Mouse (Mus musculus): ENCODE data around the gene Zfp2. TPM values are rescaled to one million over a fixed set of nuclear protein-coding genes. Genes with fewer than 3 reads are reported as not detected.
A peak's percentile ranks its signal among the peaks of the same experiment; 100 is the strongest.

Gene Zfp2
- total RNA-seq (2021), result 1 to 10 TPM; 2.6 to 3.2 TPM
- long read RNA-seq, experiment 1, partial matches to known transcripts, result 0 of 4 reads
- long read RNA-seq, experiment 1, other reads (novel, unspliced or antisense), result 4 of 4 reads
- long read RNA-seq, experiment 2, partial matches to known transcripts, result 0 of 4 reads
- long read RNA-seq, experiment 2, other reads (novel, unspliced or antisense), result 4 of 4 reads

DNA sequence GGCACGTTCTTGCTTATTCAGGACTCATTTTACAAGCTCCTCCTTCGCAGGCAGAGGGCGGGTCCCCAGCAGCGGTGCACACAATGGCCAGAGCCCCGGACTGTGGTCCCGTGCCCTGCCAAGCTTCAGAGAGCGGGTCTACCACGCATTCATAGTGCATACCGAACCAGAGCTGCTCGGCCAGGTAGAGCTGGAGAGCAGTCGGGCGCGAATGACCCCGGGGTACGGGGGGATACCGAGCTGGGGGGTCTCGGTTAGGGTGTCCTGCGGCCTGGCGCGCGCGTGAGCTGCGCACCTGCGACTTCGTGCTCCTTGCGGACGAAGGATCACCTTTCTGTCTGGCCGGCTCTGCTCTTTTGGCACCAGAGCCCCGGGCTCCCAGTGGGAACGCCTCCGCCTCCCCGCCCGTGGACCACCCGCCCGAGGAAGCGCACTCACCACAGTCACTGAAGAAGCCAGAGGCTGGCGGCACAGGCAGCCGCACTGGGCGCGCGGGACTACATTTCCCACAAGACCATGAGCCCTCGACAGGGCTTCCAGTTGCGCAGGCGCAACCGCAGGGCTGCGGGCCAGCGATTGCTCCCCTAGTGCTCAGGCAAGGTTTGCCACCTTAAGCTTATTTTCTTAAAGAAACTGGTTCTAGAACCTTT is at the start of gene Zfp2:
Gene Zfp2 (minus strand): TSS at position 495 of the 650 bp plus-strand sequence.
- intact Hi-C loops (cut with DNase I), result no loop called here
- DNase-seq, result peak; percentile 91 to 94

DNA sequence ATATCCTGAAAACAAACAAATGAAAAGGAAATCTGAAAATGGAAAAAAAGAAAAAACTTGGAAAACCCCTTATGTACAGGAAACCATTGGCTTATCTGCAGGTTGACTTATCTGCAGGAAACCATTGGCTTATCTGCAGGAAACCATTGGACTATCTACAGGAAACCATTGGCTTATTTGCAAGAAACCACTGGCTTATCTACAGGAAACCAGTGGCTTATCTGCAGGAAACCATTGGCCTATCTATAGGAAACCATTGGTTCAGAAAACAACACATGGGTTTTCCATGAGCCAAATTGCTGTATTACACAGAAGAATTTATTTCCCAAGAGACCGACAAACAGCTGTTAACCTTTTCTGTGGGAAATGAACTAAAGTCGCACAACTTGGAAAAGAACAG is 48.9 kb upstream of the Zfp2 start:
- no peak for DNase-seq
- intact Hi-C loops (cut with DNase I), result no loop called here

DNA sequence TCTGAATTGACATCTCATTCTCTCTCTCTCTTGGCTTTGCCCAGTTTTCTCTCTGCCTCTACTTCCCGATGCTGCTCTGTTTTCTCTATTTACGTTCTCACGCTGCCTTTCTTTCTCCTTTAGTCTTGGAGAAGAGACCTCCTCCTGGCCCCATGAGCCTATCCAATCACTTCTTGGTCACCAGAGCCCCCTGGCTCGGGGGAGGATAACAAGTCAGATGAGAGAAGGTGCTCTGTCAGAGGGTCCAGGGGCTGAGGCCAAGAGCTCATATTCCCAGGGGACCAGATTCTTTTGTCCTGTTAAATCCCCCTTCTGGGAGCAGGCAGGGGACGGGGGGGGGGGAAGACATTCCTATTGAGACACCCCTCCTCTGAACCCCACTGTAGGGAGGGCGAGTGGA is 37.7 kb upstream of the Zfp2 start, which contains the start of gene Prop1:
Gene Prop1 (minus strand): TSS at position 101 of the 400 bp plus-strand sequence.
- intact Hi-C loops (cut with DNase I), result no loop called here
- no peak for DNase-seq

- intact Hi-C loops (cut with DNase I), result no loop called here
- no peak for DNase-seq
Observed at GRCm38 (mm10) chr11:50952290-50952689, 36.3 kb upstream of the Zfp2 start.

DNA sequence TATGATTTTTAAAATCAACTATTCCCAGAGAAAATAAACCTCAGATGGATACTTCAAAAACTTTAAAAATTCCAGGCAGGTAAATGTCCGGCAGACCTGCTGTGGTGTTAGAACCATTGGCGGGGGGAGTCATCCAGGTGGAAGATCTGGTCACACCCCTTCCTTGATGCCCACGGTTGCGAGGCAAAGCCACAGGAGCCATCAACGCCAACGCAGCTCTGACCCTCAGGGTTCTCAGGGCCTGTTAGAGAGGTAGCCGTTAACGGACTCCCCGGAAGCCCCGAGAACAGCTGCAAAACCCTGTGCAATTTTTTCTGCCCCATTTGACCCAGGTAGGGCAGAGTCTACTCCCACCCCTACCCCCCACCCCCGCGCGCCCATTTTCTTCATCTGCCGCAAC is 27.5 kb upstream of the Zfp2 start, which contains the start of gene 4933414I15Rik:
Gene 4933414I15Rik (minus strand): TSS at position 260 of the 400 bp plus-strand sequence.
- intact Hi-C loops (cut with DNase I), result no loop called here
- no peak for DNase-seq

DNA sequence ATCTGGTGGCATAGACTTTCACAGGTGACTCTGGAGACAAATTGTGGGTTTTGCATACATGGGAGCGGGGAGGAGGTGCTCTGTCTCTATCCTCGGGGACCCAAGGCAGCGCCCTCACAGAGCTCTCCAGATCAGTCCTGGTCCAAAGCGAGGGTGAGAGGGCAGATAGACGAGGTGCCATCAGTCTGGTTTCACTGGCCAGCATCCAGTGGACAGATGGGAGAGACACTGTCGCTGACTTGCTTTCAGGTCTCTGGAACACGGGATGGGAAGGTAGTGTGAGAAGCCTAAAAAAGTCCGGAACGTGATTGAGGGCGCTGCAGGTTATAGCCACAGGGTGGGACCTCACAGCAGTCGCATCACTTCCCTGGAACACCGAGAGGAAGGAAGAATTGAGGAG is 26.4 kb upstream of the Zfp2 start:
- no peak for DNase-seq
- intact Hi-C loops (cut with DNase I), result no loop called here

- peak in 1 of 2 experiments; percentile 47 for DNase-seq
- intact Hi-C loops (cut with DNase I), result loop anchor here (1.0 to 10.0 kb wide), 2 partner anchors 94 to 325 kb away; partner anchors contain the start of genes BC049762 and Clk4
Observed at GRCm38 (mm10) chr11:50939621-50940366, 23.8 kb upstream of the Zfp2 start.

DNA sequence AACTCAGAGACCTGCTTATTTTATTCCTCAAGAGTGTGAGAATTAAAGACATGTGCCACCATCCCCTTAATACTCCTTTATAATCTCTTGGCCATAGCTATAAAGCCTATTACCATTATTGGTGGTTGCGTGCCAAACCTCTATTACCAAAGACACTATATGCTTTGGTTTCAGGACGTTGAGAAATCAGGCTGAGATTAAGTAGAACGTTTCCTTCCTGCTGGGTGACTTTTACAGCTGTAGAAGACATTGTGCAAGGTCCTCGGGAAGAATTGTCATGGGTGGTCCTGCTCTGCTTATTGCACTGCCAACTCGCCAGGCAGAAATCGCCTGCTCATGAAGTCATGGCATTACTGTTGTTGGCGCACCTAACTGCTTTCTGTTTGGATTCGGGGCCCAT is 22.5 kb upstream of the Zfp2 start:
- intact Hi-C loops (cut with DNase I), result loop anchor here (10.0 kb wide), 1 partner anchor 326 kb away; the partner anchor contains the start of genes BC049762 and Clk4
- DNase-seq, result no peak

DNA sequence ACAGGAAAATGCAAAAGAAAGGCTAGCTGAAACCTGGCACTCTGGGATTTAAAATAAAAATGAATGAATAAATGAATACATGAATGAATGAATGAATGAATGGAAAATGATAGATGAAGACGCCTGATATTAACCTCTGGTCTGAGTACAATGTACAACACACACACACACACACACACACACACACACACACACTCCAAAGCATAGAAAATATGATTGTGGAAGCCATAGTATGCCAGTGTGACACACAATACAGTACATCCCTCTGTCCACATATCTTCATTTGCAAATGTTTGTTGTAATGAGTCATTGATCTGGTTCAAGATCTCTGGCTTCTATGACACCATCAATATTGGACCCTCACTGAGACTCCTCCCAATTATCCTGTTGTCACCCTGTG is 16.1 kb upstream of the Zfp2 start:
- no peak for DNase-seq
- intact Hi-C loops (cut with DNase I), result loop anchor here (5.0 to 10.0 kb wide), 2 partner anchors 125 to 333 kb away; partner anchors contain the start of genes BC049762, Clk4 and Zfp354a

DNA sequence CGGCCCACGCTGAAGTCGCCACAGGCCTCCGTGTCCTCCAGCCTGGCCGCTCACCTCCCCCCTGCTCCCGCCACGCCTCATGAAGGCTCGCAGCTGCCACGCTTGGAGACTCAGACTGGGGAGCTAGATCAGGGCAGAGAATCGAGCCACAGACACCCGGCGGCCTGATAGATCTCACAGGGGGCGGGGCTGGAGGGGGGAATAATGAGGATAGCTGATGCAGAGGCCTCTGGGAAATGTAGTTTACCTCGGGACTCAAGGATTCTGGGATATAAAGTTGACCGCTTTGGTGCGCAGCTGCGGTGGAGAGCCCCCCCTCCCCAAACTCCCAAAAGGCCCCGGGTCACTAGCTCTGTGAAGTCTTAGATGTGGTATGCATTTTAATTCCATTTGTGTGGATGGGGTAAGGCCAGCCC is 15.5 kb upstream of the Zfp2 start, which contains the start of gene Zfp354b:
Gene Zfp354b (minus strand): TSS at position 183 of the 416 bp plus-strand sequence.
- intact Hi-C loops (cut with DNase I), result loop anchor here (5.0 to 10.0 kb wide), 2 partner anchors 126 to 333 kb away; partner anchors contain the start of genes BC049762, Clk4 and Zfp354a
- DNase-seq, result peak; percentile 73 to 79

- peak in 1 of 2 experiments; percentile 32 for DNase-seq
- intact Hi-C loops (cut with DNase I), result loop anchor here (5.0 to 10.0 kb wide), 2 partner anchors 126 to 334 kb away; partner anchors contain the start of genes BC049762, Clk4 and Zfp354a
Observed at GRCm38 (mm10) chr11:50931021-50931420, 15.1 kb upstream of the Zfp2 start.

- no peak for DNase-seq
- intact Hi-C loops (cut with DNase I), result loop anchor here (5.0 to 10.0 kb wide), 2 partner anchors 127 to 334 kb away; partner anchors contain the start of genes BC049762, Clk4 and Zfp354a
Observed at GRCm38 (mm10) chr11:50930469-50931014, 14.6 kb upstream of the Zfp2 start.

GRCm38 (mm10) chr11:50914461-50914860 is 1.5 kb downstream of the Zfp2 start:
- DNase-seq, result no peak
- intact Hi-C loops (cut with DNase I), result no loop called here

- no peak for DNase-seq
- intact Hi-C loops (cut with DNase I), result no loop called here
Observed at GRCm38 (mm10) chr11:50913301-50913700, 2.7 kb downstream of the Zfp2 start.

GRCm38 (mm10) chr11:50908136-50908535 is 7.8 kb downstream of the Zfp2 start:
- intact Hi-C loops (cut with DNase I), result no loop called here
- DNase-seq, result no peak

GRCm38 (mm10) chr11:50897359-50897758 is 18.6 kb downstream of the Zfp2 start:
- intact Hi-C loops (cut with DNase I), result no loop called here
- DNase-seq, result no peak

- peak in 1 of 2 experiments; percentile 4 for DNase-seq
Observed at GRCm38 (mm10) chr11:50892441-50892840, 23.5 kb downstream of the Zfp2 start.

DNA sequence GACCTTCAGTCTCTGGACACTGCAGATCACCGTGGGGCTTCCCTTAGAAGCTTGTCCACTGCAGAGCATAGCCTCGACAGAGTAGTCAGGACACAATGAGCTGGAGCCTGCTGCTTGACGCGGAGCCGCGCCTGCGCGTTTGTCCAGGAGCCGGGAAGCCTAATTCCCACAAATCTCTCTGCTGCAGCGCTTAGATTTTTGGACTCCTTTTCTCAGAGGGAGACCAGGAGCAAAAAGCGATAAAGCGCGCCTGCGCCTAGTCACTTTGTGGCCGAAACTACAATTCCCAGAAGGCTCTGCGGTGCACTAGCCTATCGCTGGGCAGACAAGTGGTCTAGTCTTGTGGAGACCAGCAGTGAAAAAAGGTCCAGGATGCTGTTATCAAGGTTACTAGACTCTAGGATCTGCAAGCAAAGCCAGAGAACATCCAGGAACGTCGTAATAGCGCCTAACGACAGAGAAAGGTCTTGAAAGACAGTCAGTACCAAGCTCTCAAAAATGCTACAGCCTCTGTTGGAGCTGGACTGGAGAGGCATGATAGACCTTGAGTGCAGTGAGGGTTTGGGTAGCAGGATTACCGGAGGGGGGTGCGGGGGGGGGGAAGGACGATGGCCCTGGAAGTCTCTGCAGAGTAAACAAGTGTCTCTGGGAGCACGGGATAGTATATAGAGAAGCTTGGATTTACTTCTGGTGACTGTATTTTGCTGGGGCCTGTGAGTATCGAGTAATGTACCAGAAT is 28.4 kb downstream of the Zfp2 start, which contains the start of gene Zfp454:
Gene Zfp454 (minus strand): TSS at position 262 of the 739 bp plus-strand sequence.
- DNase-seq, result peak; percentile 85
- intact Hi-C loops (cut with DNase I), result no loop called here

More at GRCm38 (mm10) chr11:50892441-50892840, 23.5 kb downstream of the Zfp2 start:
- intact Hi-C loops (cut with DNase I), result no loop called here

DNA sequence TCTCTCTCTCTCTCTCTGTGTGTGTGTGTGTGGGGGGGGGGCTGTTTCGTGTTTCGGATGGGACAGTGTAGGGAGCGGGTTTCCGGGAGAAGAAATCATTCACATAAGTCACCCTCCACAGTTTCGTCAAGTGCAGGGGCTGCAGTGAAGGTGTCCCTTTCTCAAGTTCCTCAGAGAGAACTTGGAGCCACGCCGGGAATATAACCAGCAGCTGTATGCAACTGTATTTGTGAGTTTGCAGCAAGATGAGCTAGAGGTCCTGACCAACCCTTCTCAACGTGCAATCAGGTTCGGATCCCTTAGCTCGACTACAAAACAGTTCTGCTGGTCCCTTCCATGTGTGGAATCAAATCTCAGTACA is 29.1 kb downstream of the Zfp2 start:
- intact Hi-C loops (cut with DNase I), result no loop called here
- peak in 1 of 2 experiments; percentile 21 for DNase-seq
